Mouse (Mus musculus) hindbrain, embryonic 14.5 days (tissue): ENCODE data around the gene Erlec1. TPM values are rescaled to one million over a fixed set of nuclear protein-coding genes. Genes with fewer than 3 reads are reported as not detected.

Experiments
- ATAC-seq: fragments of 200-750 bp; cut with Nextera tagmentation; 2 replicates; pipeline ENCODE4 v1.8.0; 2017; ENCODE audit warnings: moderate number of reproducible peaks, mild to moderate bottlenecking, moderate TSS enrichment, moderate library complexity; ENCODE audit not compliant: low FRiP score
- DNase-seq: peaks from one replicate; pipeline ENCODE4 v3.0.0-alpha.2; 2015; ENCODE audit warnings: low spot score
- H3K27ac ChIP-seq: fragments of 300-500 bp; sonication (generic); 2 replicates; pipeline ENCODE4 v1.5.1; 2014; ENCODE audit warnings: mild to moderate bottlenecking, moderate library complexity
- H3K27me3 ChIP-seq: fragments of 300-500 bp; sonication (generic); 2 replicates; pipeline ENCODE4 v1.6.1; 2014; ENCODE audit warnings: mild to moderate bottlenecking, low read length, mixed read lengths; ENCODE audit not compliant: control insufficient read depth, insufficient read depth
- H3K36me3 ChIP-seq: fragments of 300-500 bp; sonication (generic); replicated peaks from 2 replicates; pipeline ENCODE4 v1.6.1; 2014; ENCODE audit not compliant: control insufficient read depth, insufficient read depth
- H3K4me1 ChIP-seq: fragments of 300-500 bp; sonication (generic); replicated peaks from 2 replicates; pipeline ENCODE4 v1.6.1; 2014; ENCODE audit warnings: antibody characterized with exemption, low read length, mixed read lengths; ENCODE audit not compliant: control insufficient read depth, insufficient read depth
- H3K4me2 ChIP-seq: fragments of 300-500 bp; sonication (generic); replicated peaks from 2 replicates; pipeline ENCODE4 v1.6.1; 2014; ENCODE audit warnings: mild to moderate bottlenecking, moderate library complexity
- H3K4me3 ChIP-seq: fragments of 300-500 bp; sonication (generic); replicated peaks from 2 replicates; pipeline ENCODE4 v1.5.1; 2014; ENCODE audit warnings: mild to moderate bottlenecking, low read length
- H3K9ac ChIP-seq: fragments of 300-500 bp; sonication (generic); 2 replicates; pipeline ENCODE4 v1.6.1; 2014
- H3K9me3 ChIP-seq: fragments of 300-500 bp; sonication (generic); 2 replicates; pipeline ENCODE4 v1.6.1; 2016; ENCODE audit warnings: low read length; ENCODE audit not compliant: control insufficient read depth
- WGBS: fragments of 180-500 bp; shearing (Covaris S2); extraction: QIAGEN DNeasy Blood & Tissue Kit; methylation state at CpG from one replicate; pipeline ENCODE4 v1.1.7; 2014; 5-methylcytosine and 5-hydroxymethylcytosine counted together
- polyA plus RNA-seq: library from polyadenylated mRNA; unstranded; fragments of >200 nt; fragmentation: Nextera tagmentation; extraction: Ambion mirVana; gene quantifications from 2 replicates; pipeline ENCODE4 v1.2.1, GENCODE M21; 2014

Erlec1 gene
- polyA plus RNA-seq, 1 experiment from 2014 or later: 15.5 TPM

- no peaks in the 10 kb centered on the region for H3K27me3 ChIP-seq
- peak; percentile 43 for DNase-seq
- H3K4me2 ChIP-seq: peak overlapping the region; percentile 59
- peaks cover 8% of the 10 kb centered on the region; the same call in 1 of the 2 replicates for H3K9me3 ChIP-seq
- H3K4me1 ChIP-seq: peaks cover 14% of the 10 kb centered on the region
- ATAC-seq: peak; percentile 94
- under 1% methylated on average over 32 of the region's 32 CpGs for WGBS
- peaks cover 33% of the 10 kb centered on the region for H3K36me3 ChIP-seq
- peak overlapping the region; percentile 90 for H3K27ac ChIP-seq
- peak overlapping the region; percentile 83 for H3K4me3 ChIP-seq
- H3K9ac ChIP-seq: peak overlapping the region; percentile 91
Observed at GRCm38 (mm10) chr11:30953469-30954154, 523 bp downstream of the Erlec1 start.

GRCm38 (mm10) chr11:30952829-30953228 lies 1.3 kb downstream of the Erlec1 start:
- H3K27me3 ChIP-seq: no peaks in the 10 kb centered on the region
- peak overlapping the region; percentile 83 for H3K4me3 ChIP-seq
- H3K36me3 ChIP-seq: peaks cover 38% of the 10 kb centered on the region
- DNase-seq (no peak), ATAC-seq (no peak)
- peak overlapping the region; percentile 59 for H3K4me2 ChIP-seq
- H3K4me1 ChIP-seq: peaks cover 14% of the 10 kb centered on the region
- H3K9ac ChIP-seq: peak overlapping the region; percentile 91
- H3K9me3 ChIP-seq: 0 out of 2 replicates have a peak, but pooled peaks cover 8% of the 10 kb centered on the region
- 80% methylated on average over 5 of the region's 5 CpGs for WGBS
- H3K27ac ChIP-seq: no peak overlapping the region

DNA sequence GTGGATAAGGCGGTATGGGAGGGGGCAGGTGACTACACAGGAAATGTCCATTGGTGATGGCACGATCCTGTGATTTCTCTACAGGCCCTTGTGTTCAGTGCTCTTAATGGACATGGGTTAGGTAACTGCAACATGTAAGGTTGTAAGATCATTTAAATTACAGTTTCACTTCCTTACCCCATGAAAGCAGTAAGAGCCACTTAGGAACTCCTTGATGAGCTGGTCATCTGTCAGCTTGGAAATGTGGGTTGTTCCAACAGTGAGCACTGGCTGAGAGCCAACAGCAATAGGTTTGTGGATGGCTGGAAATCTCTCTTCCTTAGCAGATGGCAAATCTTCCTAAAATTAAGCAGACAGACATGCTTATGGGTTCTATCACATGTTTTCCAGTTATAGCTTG lies 10.6 kb downstream of the Erlec1 start:
- peaks cover 84% of the 10 kb centered on the region for H3K36me3 ChIP-seq
- no peak overlapping the region for H3K4me2 ChIP-seq
- no peaks in the 10 kb centered on the region for H3K4me1 ChIP-seq
- WGBS: 100% methylated on average over 2 of the region's 2 CpGs
- H3K4me3 ChIP-seq: no peak overlapping the region
- ATAC-seq (no peak), DNase-seq (no peak)
- H3K9ac ChIP-seq: no peak overlapping the region
- no peaks in the 10 kb centered on the region for H3K9me3 ChIP-seq
- no peak overlapping the region for H3K27ac ChIP-seq
- no peaks in the 10 kb centered on the region for H3K27me3 ChIP-seq

DNA sequence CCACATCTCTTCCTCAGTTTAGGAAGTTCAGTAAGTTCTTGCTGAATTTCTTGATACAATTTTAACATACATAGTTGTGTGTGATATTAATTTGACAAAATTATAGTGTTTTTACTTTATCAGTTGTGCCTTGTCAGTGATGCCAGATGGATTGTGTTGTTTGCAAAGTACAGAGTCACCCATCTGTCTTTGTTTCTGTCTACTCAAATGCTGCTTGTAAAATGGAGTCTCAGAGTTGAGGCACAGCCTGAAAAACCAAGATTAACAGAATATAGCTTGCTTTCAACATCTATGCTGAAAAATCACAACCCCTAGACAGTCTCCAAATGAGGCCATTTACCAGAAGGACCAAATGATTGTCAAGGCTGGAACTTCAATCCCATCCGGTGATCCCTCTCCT lies 25.6 kb downstream of the Erlec1 start:
- H3K9me3 ChIP-seq: no peaks in the 10 kb centered on the region
- ATAC-seq: no peak
- 67% methylated on average over 1 of the region's 1 CpGs for WGBS
- peaks cover 60% of the 10 kb centered on the region for H3K36me3 ChIP-seq
- DNase-seq: no peak
- H3K4me1 ChIP-seq: no peaks in the 10 kb centered on the region
- no peak overlapping the region for H3K4me3 ChIP-seq
- no peak overlapping the region for H3K27ac ChIP-seq
- H3K27me3 ChIP-seq: no peaks in the 10 kb centered on the region
- no peak overlapping the region for H3K9ac ChIP-seq
- H3K4me2 ChIP-seq: no peak overlapping the region

DNA sequence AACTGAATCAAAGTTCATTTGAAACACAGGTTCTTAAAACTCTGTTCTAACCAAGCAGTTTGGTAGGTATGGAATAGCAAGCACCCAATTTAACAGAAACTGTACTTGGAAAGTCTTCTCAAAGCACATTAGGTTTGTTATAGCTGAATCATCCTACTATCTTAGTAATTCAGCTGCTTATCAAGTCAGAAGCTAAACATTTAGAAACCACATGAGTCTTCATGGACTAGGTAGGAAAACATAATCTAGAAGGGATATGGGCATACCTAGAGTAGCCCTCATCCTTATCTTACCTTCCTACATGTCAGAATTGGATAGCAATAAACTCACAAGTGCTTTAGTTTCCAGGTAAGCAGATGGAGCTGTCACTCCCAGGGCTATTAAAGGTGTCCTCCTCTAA lies 26.1 kb downstream of the Erlec1 start:
- no peak overlapping the region for H3K4me2 ChIP-seq
- peaks cover 59% of the 10 kb centered on the region for H3K36me3 ChIP-seq
- no peak overlapping the region for H3K27ac ChIP-seq
- ATAC-seq (no peak), DNase-seq (no peak)
- no peak overlapping the region for H3K9ac ChIP-seq
- H3K4me1 ChIP-seq: no peaks in the 10 kb centered on the region
- H3K27me3 ChIP-seq: no peaks in the 10 kb centered on the region
- H3K9me3 ChIP-seq: no peaks in the 10 kb centered on the region
- no peak overlapping the region for H3K4me3 ChIP-seq

DNA sequence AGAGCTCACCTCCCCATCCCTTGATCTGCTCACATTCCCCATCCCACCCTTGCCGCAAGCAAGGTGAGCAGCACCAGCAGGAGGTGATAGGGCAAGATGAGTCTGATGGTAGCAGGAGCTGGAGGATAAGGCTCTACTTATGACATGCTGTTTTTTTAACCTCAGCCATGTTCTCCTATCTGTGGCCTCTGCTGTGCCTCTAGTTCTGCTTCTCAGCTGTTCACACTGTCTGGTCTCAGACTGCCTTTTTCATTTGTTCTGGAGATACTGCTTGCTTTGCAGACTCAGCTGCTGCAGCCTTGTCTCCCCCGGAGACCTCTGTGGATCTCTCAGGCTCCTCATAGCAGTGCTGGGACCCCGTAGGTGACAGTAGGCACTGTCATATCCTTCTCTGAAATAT lies 30.9 kb downstream of the Erlec1 start:
- no peaks in the 10 kb centered on the region for H3K4me1 ChIP-seq
- 97% methylated on average over 3 of the region's 3 CpGs for WGBS
- H3K27ac ChIP-seq: no peak overlapping the region
- peaks cover 27% of the 10 kb centered on the region for H3K36me3 ChIP-seq
- H3K4me3 ChIP-seq: no peak overlapping the region
- DNase-seq (no peak), ATAC-seq (no peak)
- no peaks in the 10 kb centered on the region for H3K9me3 ChIP-seq
- H3K27me3 ChIP-seq: no peaks in the 10 kb centered on the region
- no peak overlapping the region for H3K4me2 ChIP-seq
- H3K9ac ChIP-seq: no peak overlapping the region

DNA sequence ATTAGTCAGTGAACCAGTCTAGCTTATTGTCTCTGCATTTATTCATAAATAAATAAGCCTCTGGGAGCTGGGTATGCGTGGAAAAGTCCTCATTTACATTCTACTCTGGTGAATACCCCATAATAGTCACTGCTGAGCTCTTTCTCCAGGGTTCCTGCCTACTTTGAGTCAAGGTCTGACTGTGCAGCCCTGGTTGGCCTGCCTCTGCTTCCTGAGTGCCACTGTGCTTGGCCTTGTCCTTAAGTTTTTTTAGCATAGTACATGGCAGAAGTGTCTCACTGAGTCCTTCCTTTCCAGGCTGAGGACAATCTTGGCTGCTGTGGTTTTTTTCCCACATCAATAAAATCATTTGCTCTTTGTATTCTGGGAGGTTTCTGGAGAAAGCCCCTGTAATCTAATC lies 33.5 kb downstream of the Erlec1 start:
- Histone ChIP-seq H3K4me3 (no peak overlapping the region), H3K36me3 (peaks cover 6% of the 10 kb centered on the region), H3K27ac (no peak overlapping the region), H3K9me3 (no peaks in the 10 kb centered on the region), H3K4me1 (no peaks in the 10 kb centered on the region), H3K9ac (no peak overlapping the region), H3K27me3 (no peaks in the 10 kb centered on the region), H3K4me2 (no peak overlapping the region)
- ATAC-seq: no peak
- no peak for DNase-seq
- WGBS: 50% methylated on average over 1 of the region's 1 CpGs

DNA sequence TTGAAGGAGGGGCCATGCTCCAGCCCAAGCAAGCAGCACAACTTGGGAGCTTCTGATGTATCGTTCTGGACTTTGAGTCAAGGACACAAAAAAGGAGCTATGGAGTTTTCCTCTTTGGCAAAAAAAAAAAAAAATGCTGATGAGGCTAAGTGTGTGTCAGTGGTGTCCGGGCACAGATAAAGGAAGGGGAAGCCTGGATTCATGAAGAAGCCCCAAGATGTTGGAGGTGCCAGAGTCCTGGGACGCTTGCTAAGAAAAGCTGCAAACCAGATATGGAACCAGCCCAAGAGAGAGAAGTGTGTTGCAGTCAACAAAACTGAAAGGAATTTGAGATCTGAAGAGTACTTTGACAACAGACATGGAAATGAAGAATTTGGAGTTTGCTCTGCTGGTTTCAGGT lies 41.8 kb downstream of the Erlec1 start:
- Histone ChIP-seq H3K36me3 (no peaks in the 10 kb centered on the region), H3K4me2 (no peak overlapping the region), H3K9ac (no peak overlapping the region), H3K9me3 (no peaks in the 10 kb centered on the region), H3K4me3 (no peak overlapping the region), H3K27me3 (no peaks in the 10 kb centered on the region), H3K4me1 (no peaks in the 10 kb centered on the region), H3K27ac (no peak overlapping the region)
- no peak for ATAC-seq
- DNase-seq: peak; percentile 6
- WGBS: 94% methylated on average over 3 of the region's 3 CpGs

GRCm38 (mm10) chr11:30899312-30899711 lies 54.8 kb downstream of the Erlec1 start:
- Histone ChIP-seq H3K9me3 (no peaks in the 10 kb centered on the region), H3K4me2 (no peak overlapping the region), H3K4me1 (no peaks in the 10 kb centered on the region), H3K27ac (no peak overlapping the region), H3K4me3 (no peak overlapping the region), H3K36me3 (no peaks in the 10 kb centered on the region), H3K27me3 (no peaks in the 10 kb centered on the region), H3K9ac (no peak overlapping the region)
- DNase-seq: peak; percentile 17
- ATAC-seq: no peak

- H3K4me3 ChIP-seq: no peak overlapping the region
- H3K4me1 ChIP-seq: no peaks in the 10 kb centered on the region
- H3K9ac ChIP-seq: no peak overlapping the region
- H3K36me3 ChIP-seq: peaks cover 12% of the 10 kb centered on the region; the same call in 1 of the 2 replicates
- DNase-seq: peak; percentile 17
- WGBS: 84% methylated on average over 1 of the region's 1 CpGs
- H3K27me3 ChIP-seq: no peaks in the 10 kb centered on the region
- no peak overlapping the region for H3K27ac ChIP-seq
- no peaks in the 10 kb centered on the region for H3K9me3 ChIP-seq
- no peak for ATAC-seq
- H3K4me2 ChIP-seq: no peak overlapping the region
Observed at GRCm38 (mm10) chr11:30896201-30896600, 57.9 kb downstream of the Erlec1 start.
